Mouse (Mus musculus) bone marrow, adult 2 months (tissue): ENCODE measurements at regions not wholly inside any gene's neighbourhood (a gene's known extent, or its start where the extent isn't known, plus 50 kb on each side); places are given as distances from the start of the nearest gene placed in this dataset.

ENCODE experiments used
- H3K27ac ChIP-seq: fragments of 200-500 bp; 2 replicates; pipeline ENCODE4 v1.5.1; 2012; ENCODE audit warnings: low read depth, mild to moderate bottlenecking, control low read depth, inconsistent platforms, low read length; ENCODE audit not compliant: control insufficient read depth, poor library complexity, insufficient read depth
- H3K4me1 ChIP-seq: fragments of 200-500 bp; 2 replicates; pipeline ENCODE4 v1.6.1; 2011; ENCODE audit warnings: low read length; ENCODE audit not compliant: control insufficient read depth, insufficient read depth
- H3K4me3 ChIP-seq: fragments of 200-500 bp; replicated peaks from 2 replicates; pipeline ENCODE3; 2011; ENCODE audit warnings: mild to moderate bottlenecking, low read depth, low read length, control low read depth; ENCODE audit not compliant: control insufficient read depth
- CTCF ChIP-seq: fragments of 200-500 bp; IDR thresholded peaks from 2 replicates; pipeline ENCODE4 v1.5.1; 2011; ENCODE audit warnings: low read length, control low read depth; ENCODE audit not compliant: control insufficient read depth, insufficient read depth
- POLR2A ChIP-seq: fragments of 200-500 bp; IDR thresholded peaks from 2 replicates; pipeline ENCODE4 v1.6.1; 2011; ENCODE audit warnings: low read depth, mild to moderate bottlenecking, control low read depth, low read length, borderline replicate concordance; ENCODE audit not compliant: control insufficient read depth
- WGBS: fragments of 180-500 bp; shearing (Covaris S2); methylation state at CpG from one replicate; pipeline ENCODE4 v1.1.7; 2018; 5-methylcytosine and 5-hydroxymethylcytosine counted together

DNA sequence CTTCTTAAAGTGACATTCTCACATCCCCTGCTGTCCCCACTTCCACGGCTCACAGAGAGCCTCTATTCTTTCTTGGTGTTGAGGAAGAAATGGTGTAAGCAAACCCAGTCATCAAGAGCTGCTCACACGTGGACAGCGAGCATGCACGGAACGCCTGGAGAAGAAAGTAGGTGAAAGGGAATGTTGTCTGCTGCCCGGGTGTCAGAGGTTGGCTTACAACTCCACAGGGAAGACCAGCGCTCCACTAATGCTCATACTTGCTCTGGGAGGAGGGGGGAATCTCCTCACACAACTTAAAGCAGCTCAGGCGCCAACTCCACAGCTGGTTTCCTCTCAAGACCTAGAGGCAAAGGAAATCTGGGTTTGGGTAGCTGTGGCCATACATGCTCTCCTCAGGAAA, 102.4 kb upstream of the Slc44a1 start:
- TF ChIP-seq POLR2A, result no peak
- no peak for TF ChIP-seq CTCF
- H3K27ac ChIP-seq, result no peak overlapping the region
- 69% methylated on average over 8 of the region's 8 CpGs for WGBS
- H3K4me3 ChIP-seq, result no peak overlapping the region
- H3K4me1 ChIP-seq, result no peaks in the 10 kb centered on the region

DNA sequence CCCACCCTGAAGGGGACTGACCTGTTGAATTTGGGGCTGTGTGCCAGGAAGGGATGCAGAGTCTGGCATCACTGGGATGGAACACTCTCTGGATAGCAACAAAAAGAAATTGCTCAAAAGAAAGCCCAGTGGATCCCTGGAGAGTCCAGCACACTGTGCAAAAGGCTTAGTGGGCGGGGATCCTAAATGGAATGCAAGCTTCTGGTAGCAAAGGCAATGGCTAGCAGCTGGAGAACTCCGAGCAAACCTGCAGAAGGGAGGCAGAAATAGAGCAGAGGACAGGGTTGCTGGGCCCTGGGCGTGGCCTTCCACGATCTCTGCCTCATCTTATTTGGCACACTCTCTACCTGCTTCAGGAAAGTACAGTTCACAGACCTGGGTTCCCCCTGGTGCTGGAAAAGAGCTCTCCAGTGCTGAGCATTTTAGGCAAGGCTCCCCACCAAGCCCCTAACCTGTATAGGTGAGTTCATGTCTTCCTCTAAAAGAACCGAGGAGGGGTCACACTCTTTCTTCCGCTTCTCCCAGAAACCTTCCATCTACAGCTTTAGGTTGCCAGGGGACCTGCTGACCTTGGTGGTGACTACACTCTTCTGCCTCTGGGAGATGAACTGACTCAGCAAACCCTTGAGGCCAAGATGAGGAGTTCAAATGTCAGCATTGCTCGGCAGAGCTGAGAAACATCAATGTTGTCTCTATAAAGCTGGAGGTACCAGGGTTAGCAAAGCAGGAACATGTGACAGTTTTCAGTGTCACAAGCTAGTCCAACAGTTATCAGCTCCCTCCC, 112.6 kb upstream of the Slc44a1 start:
- WGBS, result 74% methylated on average over 7 of the region's 7 CpGs
- H3K4me1 ChIP-seq, result no peaks in the 10 kb centered on the region; the same call in 1 of the 2 replicates
- H3K27ac ChIP-seq, result no peak overlapping the region
- no peak for TF ChIP-seq CTCF
- TF ChIP-seq POLR2A, result no peak
- H3K4me3 ChIP-seq, result no peak overlapping the region

DNA sequence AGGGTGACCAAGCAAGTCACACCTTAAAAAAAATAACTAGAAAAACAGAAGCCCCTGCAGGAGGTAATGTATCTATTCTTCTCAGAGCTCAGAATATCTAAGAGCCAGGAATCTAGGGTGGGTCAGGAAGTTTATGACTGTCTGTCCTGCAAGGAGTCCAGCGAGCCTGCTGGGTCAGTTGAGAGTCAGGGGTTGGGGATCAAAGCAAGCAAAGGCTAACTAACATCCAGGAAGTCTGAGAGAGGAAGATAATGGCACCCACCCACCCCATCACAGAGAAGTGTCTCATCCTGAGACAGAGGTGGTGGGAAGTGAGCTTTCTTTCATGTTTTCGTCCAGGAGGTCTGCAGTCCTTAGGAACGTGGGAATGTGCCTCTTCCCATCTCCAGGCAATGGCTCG, 116.4 kb upstream of the Slc44a1 start:
- no peak overlapping the region for H3K27ac ChIP-seq
- no peak overlapping the region for H3K4me3 ChIP-seq
- no peaks in the 10 kb centered on the region; the same call in 1 of the 2 replicates for H3K4me1 ChIP-seq
- WGBS, result 48% methylated on average over 4 of the region's 4 CpGs
- TF ChIP-seq POLR2A (no peak), CTCF (no peak)

DNA sequence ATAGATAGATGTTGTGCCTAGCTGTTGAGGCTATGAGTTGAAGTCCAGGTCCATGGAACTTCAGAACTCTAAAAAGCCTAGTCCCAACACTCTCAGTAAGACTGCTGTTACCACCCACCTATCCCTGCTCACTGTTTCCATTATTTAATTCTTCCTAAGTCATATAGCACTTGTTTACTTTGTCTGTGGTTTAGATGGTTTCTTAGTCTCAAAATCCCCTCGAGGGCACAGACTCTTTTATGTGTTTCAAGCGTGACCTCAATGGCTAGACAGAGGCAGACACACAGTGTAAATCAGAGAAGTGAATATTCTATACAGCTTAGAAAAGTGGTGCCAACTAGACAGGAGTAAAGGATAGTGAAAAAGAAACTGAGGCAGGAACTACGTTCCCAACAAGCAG, 117.0 kb upstream of the Slc44a1 start:
- WGBS, result 50% methylated on average over 3 of the region's 3 CpGs
- no peaks in the 10 kb centered on the region; the same call in 1 of the 2 replicates for H3K4me1 ChIP-seq
- TF ChIP-seq CTCF (no peak), POLR2A (no peak)
- H3K4me3 ChIP-seq, result no peak overlapping the region
- H3K27ac ChIP-seq, result no peak overlapping the region

DNA sequence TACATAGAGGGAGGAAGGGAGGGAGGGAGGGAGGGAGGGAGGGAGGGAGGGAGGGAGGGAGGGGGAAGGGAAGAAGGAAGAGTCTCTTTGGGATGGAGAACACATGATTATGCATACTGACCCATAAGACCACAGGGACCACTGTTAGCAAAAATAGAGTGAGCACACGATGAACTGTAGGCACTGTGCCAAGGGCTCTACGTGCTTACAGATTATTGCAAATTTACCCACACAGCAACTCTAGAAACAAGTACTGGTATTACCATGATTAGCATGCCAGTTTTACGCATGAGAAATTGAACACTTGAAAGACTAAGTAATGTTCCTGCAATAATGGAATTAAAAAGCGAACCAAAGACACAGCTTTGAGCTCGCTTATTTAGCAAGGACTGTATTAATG, 117.7 kb upstream of the Slc44a1 start:
- no peak for TF ChIP-seq POLR2A
- TF ChIP-seq CTCF, result no peak
- no peaks in the 10 kb centered on the region; the same call in 1 of the 2 replicates for H3K4me1 ChIP-seq
- H3K4me3 ChIP-seq, result no peak overlapping the region
- no peak overlapping the region for H3K27ac ChIP-seq
- WGBS, result 71% methylated on average over 5 of the region's 5 CpGs

DNA sequence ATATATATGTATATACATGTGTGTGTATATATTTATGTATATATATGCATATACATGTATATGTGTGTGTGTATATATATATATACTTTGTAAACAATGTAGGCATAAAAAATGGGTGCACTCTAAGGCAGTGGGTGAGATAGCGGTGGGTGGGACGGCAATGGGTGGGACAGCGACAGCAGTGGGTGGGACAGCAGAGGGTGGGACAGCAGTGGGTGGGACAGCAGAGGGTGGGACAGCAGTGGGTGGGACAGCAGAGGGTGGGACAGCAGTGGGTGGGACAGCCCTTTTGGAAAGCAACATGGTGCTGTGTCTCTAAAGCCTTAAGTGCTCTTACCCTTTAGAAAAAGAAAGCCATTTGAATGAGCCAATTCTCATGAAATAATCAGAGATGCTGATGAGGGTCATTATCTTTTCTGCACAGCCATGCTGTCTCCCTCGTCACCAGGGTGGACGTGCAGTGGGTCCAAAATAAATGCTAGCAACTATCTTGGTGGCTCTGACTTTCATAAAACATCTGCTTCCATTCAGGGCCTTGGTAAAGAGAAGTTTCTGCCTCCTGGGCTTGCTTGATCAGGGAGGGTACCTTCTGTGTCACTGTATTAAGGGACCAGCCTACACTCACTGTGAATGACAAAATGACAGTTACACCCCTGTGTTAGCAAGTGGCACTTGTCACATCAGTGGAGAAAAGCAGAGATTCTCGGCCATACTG, 119.3 kb upstream of the Slc44a1 start:
- H3K27ac ChIP-seq, result no peak overlapping the region
- 81% methylated on average over 6 of the region's 6 CpGs for WGBS
- no peaks in the 10 kb centered on the region; the same call in 1 of the 2 replicates for H3K4me1 ChIP-seq
- no peak overlapping the region for H3K4me3 ChIP-seq
- no peak for TF ChIP-seq CTCF
- TF ChIP-seq POLR2A, result no peak

DNA sequence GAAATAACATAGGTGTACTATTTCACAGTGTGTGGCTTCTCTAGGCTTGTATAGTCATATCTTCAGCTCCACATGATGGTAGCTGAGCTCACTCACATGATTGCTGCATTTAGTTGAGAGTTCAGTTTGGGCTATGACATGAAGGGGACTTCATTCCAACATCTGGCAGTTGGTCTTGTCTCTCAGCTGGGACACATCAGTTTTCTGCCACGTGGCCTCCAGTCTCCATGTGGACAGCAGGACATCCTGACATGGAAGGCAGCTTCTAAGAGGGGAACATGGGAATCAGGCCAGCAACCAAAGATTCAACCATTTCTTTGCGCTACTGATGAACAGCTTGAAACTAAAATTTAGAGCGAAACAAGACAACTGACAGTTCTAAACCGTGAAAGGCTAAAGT, 121.2 kb upstream of the Slc44a1 start:
- no peak overlapping the region for H3K4me3 ChIP-seq
- 87% methylated on average over 4 of the region's 4 CpGs for WGBS
- no peaks in the 10 kb centered on the region; the same call in 1 of the 2 replicates for H3K4me1 ChIP-seq
- TF ChIP-seq POLR2A (no peak), CTCF (no peak)
- H3K27ac ChIP-seq, result no peak overlapping the region

DNA sequence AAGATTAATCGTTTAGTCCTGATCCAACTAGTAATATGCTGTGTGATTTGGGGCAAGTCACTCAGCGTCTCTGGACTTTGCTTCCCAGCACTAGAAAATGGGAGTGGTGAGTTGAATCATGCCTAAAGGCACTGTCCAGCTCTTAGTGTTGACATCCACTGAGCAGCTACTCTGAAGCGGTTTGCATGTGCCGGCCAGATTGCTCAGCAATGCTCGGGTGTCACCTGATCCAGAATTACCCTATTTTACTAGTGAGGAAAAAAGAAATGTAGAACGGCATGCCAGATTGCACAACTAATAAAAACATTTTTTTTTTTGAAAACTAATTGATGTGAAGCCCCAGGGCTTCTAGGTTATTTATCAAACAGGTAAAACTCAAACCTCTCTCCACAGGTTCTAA, 122.0 kb upstream of the Slc44a1 start:
- no peak overlapping the region for H3K4me3 ChIP-seq
- TF ChIP-seq CTCF (no peak), POLR2A (no peak)
- no peaks in the 10 kb centered on the region; the same call in 1 of the 2 replicates for H3K4me1 ChIP-seq
- no peak overlapping the region for H3K27ac ChIP-seq
- WGBS, result 79% methylated on average over 6 of the region's 6 CpGs
